In the genomic region with DNA sequence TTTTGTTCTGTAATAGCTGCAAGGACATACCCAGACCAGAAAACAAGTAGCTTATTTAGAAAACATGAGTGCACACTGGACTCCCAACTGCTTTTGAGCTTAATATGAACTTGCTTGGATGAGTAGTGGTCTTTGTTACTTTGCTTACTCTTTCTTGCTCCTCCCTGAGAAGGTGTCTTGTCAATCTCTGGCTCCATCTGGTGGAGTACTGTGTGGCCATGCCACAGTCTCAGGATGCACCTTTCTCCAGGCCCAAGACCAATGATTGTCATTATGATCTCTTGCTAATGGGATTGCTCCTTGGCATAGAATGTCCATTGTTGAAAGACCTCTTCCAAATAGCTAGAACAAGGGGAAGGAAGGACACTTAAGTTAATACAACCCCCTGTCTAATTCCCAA, we compare ENCODE assay signal across 9 mouse cellular contexts.
DNase-seq lines count a peak whose midpoint lies in the region; ATAC-seq lines count a peak whose summit lies in the region.
"Had no signal": no experiment of that assay in that cellular context is flagged by ENCODE, and none has a peak within 500 bp of the region (broad histone marks: within the 10 kb centered on the region; RNA-seq: fewer than 3 reads in every experiment).

No protein-coding gene starts in this region.

- ATAC-seq in midbrain, embryonic 11.5 days (ENCODE audit: low FRiP score): peak; percentile 70; the same call in 1 of the 2 replicates
- no peak for ATAC-seq in midbrain, embryonic 16.5 days
- no peak for ATAC-seq in embryonic facial prominence, embryonic 11.5 days (replicated peaks; ENCODE audit: insufficient number of reproducible peaks, low FRiP score, low TSS enrichment, low read depth)
- peak; percentile 77; the same call in 1 of the 2 replicates for ATAC-seq in neural tube, embryonic 14.5 days (ENCODE audit: low read depth)

- no peaks in the 10 kb centered on the region for H3K36me3 ChIP-seq in midbrain, embryonic 11.5 days (ENCODE audit: control insufficient read depth, insufficient read depth, low read length)
- no peaks in the 10 kb centered on the region for H3K36me3 ChIP-seq in midbrain, embryonic 16.5 days (ENCODE audit: control insufficient read depth, insufficient read depth, low read length)
- H3K36me3 ChIP-seq in embryonic facial prominence, embryonic 11.5 days (replicated peaks; ENCODE audit: control insufficient read depth, insufficient read depth, low read depth, low read length): no peaks in the 10 kb centered on the region
- no peaks in the 10 kb centered on the region for H3K36me3 ChIP-seq in neural tube, embryonic 14.5 days (ENCODE audit: control insufficient read depth, insufficient read depth, low read length)

- no peak overlapping the region for H3K27ac ChIP-seq in midbrain, embryonic 11.5 days (ENCODE audit: low read depth, low read length)
- no peak overlapping the region for H3K27ac ChIP-seq in midbrain, embryonic 16.5 days (ENCODE audit: low read length)
- no peak overlapping the region for H3K27ac ChIP-seq in embryonic facial prominence, embryonic 11.5 days (replicated peaks; ENCODE audit: low read depth, low read length)
- H3K27ac ChIP-seq in neural tube, embryonic 14.5 days (ENCODE audit: low read depth, low read length): no peak overlapping the region

- H3K9ac ChIP-seq in midbrain, embryonic 11.5 days (ENCODE audit: low read length): no peak overlapping the region
- H3K9ac ChIP-seq in midbrain, embryonic 16.5 days (ENCODE audit: low read depth, low read length): no peak overlapping the region
- no peak overlapping the region for H3K9ac ChIP-seq in embryonic facial prominence, embryonic 11.5 days (replicated peaks; ENCODE audit: low read length)
- H3K9ac ChIP-seq in neural tube, embryonic 14.5 days (replicated peaks; ENCODE audit: low read depth, low read length): no peak overlapping the region

- H3K4me3 ChIP-seq in midbrain, embryonic 11.5 days (ENCODE audit: low read depth, low read length): no peak overlapping the region
- H3K4me3 ChIP-seq in midbrain, embryonic 16.5 days (ENCODE audit: low read depth, low read length): no peak overlapping the region
- no peak overlapping the region for H3K4me3 ChIP-seq in embryonic facial prominence, embryonic 11.5 days (ENCODE audit: low read depth, low read length)
- no peak overlapping the region for H3K4me3 ChIP-seq in neural tube, embryonic 14.5 days (ENCODE audit: low read depth, low read length)
- H3K4me3 ChIP-seq: erythroblast, embryonic 14.5 days had no signal

- H3K9me3 ChIP-seq in midbrain, embryonic 11.5 days (ENCODE audit: control insufficient read depth, low read length): no peaks in the 10 kb centered on the region
- H3K9me3 ChIP-seq in midbrain, embryonic 16.5 days (replicated peaks; ENCODE audit: control insufficient read depth, low read length, poor library complexity, severe bottlenecking): no peaks in the 10 kb centered on the region
- no peaks in the 10 kb centered on the region for H3K9me3 ChIP-seq in embryonic facial prominence, embryonic 11.5 days (replicated peaks; ENCODE audit: control insufficient read depth, low read length)
- H3K9me3 ChIP-seq in neural tube, embryonic 14.5 days (ENCODE audit: control insufficient read depth, low read length): no peaks in the 10 kb centered on the region

- no peak overlapping the region for H3K4me2 ChIP-seq in midbrain, embryonic 11.5 days
- H3K4me2 ChIP-seq in midbrain, embryonic 16.5 days (ENCODE audit: low read length): no peak overlapping the region
- H3K4me2 ChIP-seq in embryonic facial prominence, embryonic 11.5 days (ENCODE audit: low read depth, low read length): no peak overlapping the region
- H3K4me2 ChIP-seq in neural tube, embryonic 14.5 days (ENCODE audit: low read depth, low read length): no peak overlapping the region

- H3K4me1 ChIP-seq in midbrain, embryonic 11.5 days (ENCODE audit: control insufficient read depth, insufficient read depth, low read length): no peaks in the 10 kb centered on the region
- no peaks in the 10 kb centered on the region for H3K4me1 ChIP-seq in midbrain, embryonic 16.5 days (ENCODE audit: control insufficient read depth, insufficient read depth, low read length)
- H3K4me1 ChIP-seq in embryonic facial prominence, embryonic 11.5 days (ENCODE audit: control insufficient read depth, insufficient read depth, low read length): no peaks in the 10 kb centered on the region
- H3K4me1 ChIP-seq in neural tube, embryonic 14.5 days (ENCODE audit: control insufficient read depth, insufficient read depth, low read length): no peaks in the 10 kb centered on the region

- H3K27me3 ChIP-seq in midbrain, embryonic 11.5 days (ENCODE audit: control insufficient read depth, insufficient read depth, low read length): no peaks in the 10 kb centered on the region
- no peaks in the 10 kb centered on the region for H3K27me3 ChIP-seq in midbrain, embryonic 16.5 days (ENCODE audit: control insufficient read depth, insufficient read depth, low read depth, low read length)
- H3K27me3 ChIP-seq in embryonic facial prominence, embryonic 11.5 days (ENCODE audit: control insufficient read depth, insufficient read depth, low read length): no peaks in the 10 kb centered on the region
- no peaks in the 10 kb centered on the region for H3K27me3 ChIP-seq in neural tube, embryonic 14.5 days (ENCODE audit: control insufficient read depth, insufficient read depth, low read length)

- peak; percentile 7 to 36 for DNase-seq in cerebellum, postnatal 25 days
- no peak for DNase-seq in cerebellum, adult 11-12 months
- no peak for DNase-seq in midbrain, embryonic 11.5 days (ENCODE audit: low spot score, missing footprints)
- DNase-seq in embryonic facial prominence, embryonic 11.5 days (ENCODE audit: low spot score): peak; percentile 55
- DNase-seq in kidney, postnatal 14 days: peak; percentile 19
- DNase-seq in spleen, postnatal 36 days (ENCODE audit: low spot score in 2 of 2): no peak

Comparison
In these comparisons a context has a peak if more than half of its experiments do, and no peak if none do; other contexts are left out.
1. DNase-seq: peak in cerebellum, postnatal 25 days (2 of 2), embryonic facial prominence, embryonic 11.5 days (single experiment) and kidney, postnatal 14 days (single experiment); none in cerebellum, adult 11-12 months (single experiment), midbrain, embryonic 11.5 days (single experiment) and spleen, postnatal 36 days (0 of 2).
2. ATAC-seq: peak in midbrain, embryonic 11.5 days (single experiment) and neural tube, embryonic 14.5 days (single experiment); none in midbrain, embryonic 16.5 days (single experiment) and embryonic facial prominence, embryonic 11.5 days (single experiment).